Mouse (Mus musculus) hindbrain, embryonic 10.5 days (tissue): ENCODE measurements around the gene Hoxd4. TPM values are rescaled to one million over a fixed set of nuclear protein-coding genes. Genes with fewer than 3 reads are reported as not detected.

Source experiments
- DNase-seq: peaks from one replicate; pipeline ENCODE4 v3.0.0-alpha.2; 2017; ENCODE audit warnings: low spot score
- H3K27ac ChIP-seq: fragments of 300-500 bp; sonication (generic); 2 replicates; pipeline ENCODE4 v1.5.1; 2016; ENCODE audit warnings: mild to moderate bottlenecking, moderate library complexity
- H3K27me3 ChIP-seq: fragments of 300-500 bp; sonication (generic); 2 replicates; pipeline ENCODE4 v1.6.1; 2016; ENCODE audit warnings: mild to moderate bottlenecking; ENCODE audit not compliant: poor library complexity, insufficient read depth, severe bottlenecking
- H3K36me3 ChIP-seq: fragments of 300-500 bp; sonication (generic); 2 replicates; pipeline ENCODE4 v1.6.1; 2016; ENCODE audit warnings: mild to moderate bottlenecking, moderate library complexity
- H3K4me1 ChIP-seq: fragments of 300-500 bp; sonication (generic); replicated peaks from 2 replicates; pipeline ENCODE4 v1.6.1; 2016; ENCODE audit warnings: mild to moderate bottlenecking
- H3K4me3 ChIP-seq: fragments of 300-500 bp; sonication (generic); 2 replicates; pipeline ENCODE4 v1.5.1; 2016; ENCODE audit warnings: mild to moderate bottlenecking, moderate library complexity
- H3K9me3 ChIP-seq: fragments of 300-500 bp; sonication (generic); 2 replicates; pipeline ENCODE4 v1.6.1; 2016; ENCODE audit warnings: mild to moderate bottlenecking, moderate library complexity
- WGBS: fragments of 180-500 bp; shearing (Covaris S2); methylation state at CpG from one replicate; pipeline ENCODE4 v1.1.7; 2016; 5-methylcytosine and 5-hydroxymethylcytosine counted together
- polyA plus RNA-seq: library from polyadenylated mRNA; unstranded; fragments of >200 nt; fragmentation: Nextera tagmentation; extraction: Ambion mirVana; gene quantifications from 2 replicates; pipeline ENCODE4 v1.2.1, GENCODE M21; 2016

Hoxd4 gene
- polyA plus RNA-seq, 1 experiment from 2014 or later = 2.6 TPM

- DNase-seq = peak; percentile 48
- Histone ChIP-seq H3K4me3 (no peak overlapping the region), H3K9me3 (no peaks in the 10 kb centered on the region), H3K4me1 (peaks cover 9% of the 10 kb centered on the region; the same call in 1 of the 2 replicates), H3K36me3 (no peaks in the 10 kb centered on the region), H3K27ac (no peak overlapping the region), H3K27me3 (peaks cover 100% of the 10 kb centered on the region)
- WGBS = 2% methylated on average over 24 of the region's 24 CpGs
Measured at GRCm38 (mm10) chr2:74673835-74674425, 37.8 kb upstream of the Hoxd4 start.

GRCm38 (mm10) chr2:74674881-74675665 lies 36.7 kb upstream of the Hoxd4 start, which contains the start of gene Hoxd12:
TSS of gene Hoxd12 (plus strand) at chr2:74675013.
- peaks cover 100% of the 10 kb centered on the region for H3K27me3 ChIP-seq
- peaks cover 9% of the 10 kb centered on the region; the same call in 1 of the 2 replicates for H3K4me1 ChIP-seq
- H3K36me3 ChIP-seq = no peaks in the 10 kb centered on the region
- no peaks in the 10 kb centered on the region for H3K9me3 ChIP-seq
- WGBS = 1% methylated on average over 47 of the region's 47 CpGs
- no peak within 1 kb of the TSS for H3K4me3 ChIP-seq
- no peak within 1 kb of the TSS for H3K27ac ChIP-seq
- peak; percentile 48 for DNase-seq

- DNase-seq = peak; percentile 45
- Histone ChIP-seq H3K27me3 (peaks cover 100% of the 10 kb centered on the region), H3K36me3 (no peaks in the 10 kb centered on the region), H3K27ac (no peak overlapping the region), H3K4me3 (no peak overlapping the region), H3K9me3 (no peaks in the 10 kb centered on the region), H3K4me1 (peaks cover 9% of the 10 kb centered on the region; the same call in 1 of the 2 replicates)
- 3% methylated on average over 24 of the region's 24 CpGs for WGBS
Measured at GRCm38 (mm10) chr2:74675666-74676282, 36.0 kb upstream of the Hoxd4 start.

- Histone ChIP-seq H3K27me3 (peaks cover 100% of the 10 kb centered on the region), H3K4me1 (peaks cover 10% of the 10 kb centered on the region), H3K9me3 (no peaks in the 10 kb centered on the region), H3K4me3 (no peak overlapping the region), H3K36me3 (no peaks in the 10 kb centered on the region), H3K27ac (no peak overlapping the region)
- peak; percentile 41 for DNase-seq
- WGBS = 2% methylated on average over 9 of the region's 9 CpGs
Measured at GRCm38 (mm10) chr2:74676376-74677052, 35.2 kb upstream of the Hoxd4 start.

DNA sequence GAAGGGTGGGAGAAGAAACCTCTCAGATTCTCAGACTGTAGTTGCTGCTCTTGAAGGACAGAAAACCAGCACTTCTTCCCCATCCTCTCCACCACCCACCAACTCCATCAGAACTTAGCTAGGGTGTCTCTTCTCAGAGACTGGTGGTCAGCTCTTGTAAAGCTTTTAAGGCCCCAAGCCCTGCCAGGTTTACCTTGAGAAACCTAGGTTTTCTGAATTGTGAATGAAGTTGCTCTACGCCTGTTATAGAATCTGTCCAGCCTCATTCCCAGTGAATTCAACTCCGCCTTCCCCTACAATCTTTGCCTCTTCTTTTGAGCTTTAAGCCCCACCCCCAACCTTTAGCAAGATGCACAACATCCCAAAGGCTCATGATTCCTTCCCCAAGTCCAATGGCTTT lies 34.6 kb upstream of the Hoxd4 start:
- Histone ChIP-seq H3K9me3 (no peaks in the 10 kb centered on the region), H3K4me3 (no peak overlapping the region), H3K4me1 (peaks cover 16% of the 10 kb centered on the region), H3K27me3 (peaks cover 100% of the 10 kb centered on the region), H3K36me3 (no peaks in the 10 kb centered on the region), H3K27ac (no peak overlapping the region)
- 16% methylated on average over 2 of the region's 2 CpGs for WGBS
- DNase-seq = peak; percentile 36

- no peak within 1 kb of the TSS for H3K4me3 ChIP-seq
- DNase-seq = no peak
- 2% methylated on average over 15 of the region's 15 CpGs for WGBS
Measured at GRCm38 (mm10) chr2:74678891-74679595, 32.7 kb upstream of the Hoxd4 start, which contains the start of gene Hoxd11. TSS of gene Hoxd11 (plus strand) at chr2:74679557.

GRCm38 (mm10) chr2:74679596-74679971 lies 32.1 kb upstream of the Hoxd4 start:
- WGBS = 1% methylated on average over 26 of the region's 26 CpGs
- no peak overlapping the region for H3K4me3 ChIP-seq
- no peak overlapping the region for H3K27ac ChIP-seq
- peaks cover 19% of the 10 kb centered on the region for H3K4me1 ChIP-seq
- H3K27me3 ChIP-seq = peaks cover 100% of the 10 kb centered on the region
- no peak for DNase-seq
- H3K9me3 ChIP-seq = no peaks in the 10 kb centered on the region
- H3K36me3 ChIP-seq = no peaks in the 10 kb centered on the region

More at GRCm38 (mm10) chr2:74678891-74679595, 32.7 kb upstream of the Hoxd4 start, which contains the start of gene Hoxd11:
- H3K27me3 ChIP-seq = peaks cover 100% of the 10 kb centered on the region
- H3K36me3 ChIP-seq = no peaks in the 10 kb centered on the region
- H3K4me1 ChIP-seq = peaks cover 19% of the 10 kb centered on the region
- no peaks in the 10 kb centered on the region for H3K9me3 ChIP-seq
- no peak within 1 kb of the TSS for H3K27ac ChIP-seq

- Histone ChIP-seq H3K4me3 (no peak overlapping the region), H3K27me3 (peaks cover 100% of the 10 kb centered on the region), H3K9me3 (no peaks in the 10 kb centered on the region), H3K4me1 (peaks cover 19% of the 10 kb centered on the region), H3K36me3 (no peaks in the 10 kb centered on the region), H3K27ac (no peak overlapping the region)
- DNase-seq = no peak
- WGBS = 1% methylated on average over 23 of the region's 23 CpGs
Measured at GRCm38 (mm10) chr2:74679980-74680379, 31.7 kb upstream of the Hoxd4 start.

DNA sequence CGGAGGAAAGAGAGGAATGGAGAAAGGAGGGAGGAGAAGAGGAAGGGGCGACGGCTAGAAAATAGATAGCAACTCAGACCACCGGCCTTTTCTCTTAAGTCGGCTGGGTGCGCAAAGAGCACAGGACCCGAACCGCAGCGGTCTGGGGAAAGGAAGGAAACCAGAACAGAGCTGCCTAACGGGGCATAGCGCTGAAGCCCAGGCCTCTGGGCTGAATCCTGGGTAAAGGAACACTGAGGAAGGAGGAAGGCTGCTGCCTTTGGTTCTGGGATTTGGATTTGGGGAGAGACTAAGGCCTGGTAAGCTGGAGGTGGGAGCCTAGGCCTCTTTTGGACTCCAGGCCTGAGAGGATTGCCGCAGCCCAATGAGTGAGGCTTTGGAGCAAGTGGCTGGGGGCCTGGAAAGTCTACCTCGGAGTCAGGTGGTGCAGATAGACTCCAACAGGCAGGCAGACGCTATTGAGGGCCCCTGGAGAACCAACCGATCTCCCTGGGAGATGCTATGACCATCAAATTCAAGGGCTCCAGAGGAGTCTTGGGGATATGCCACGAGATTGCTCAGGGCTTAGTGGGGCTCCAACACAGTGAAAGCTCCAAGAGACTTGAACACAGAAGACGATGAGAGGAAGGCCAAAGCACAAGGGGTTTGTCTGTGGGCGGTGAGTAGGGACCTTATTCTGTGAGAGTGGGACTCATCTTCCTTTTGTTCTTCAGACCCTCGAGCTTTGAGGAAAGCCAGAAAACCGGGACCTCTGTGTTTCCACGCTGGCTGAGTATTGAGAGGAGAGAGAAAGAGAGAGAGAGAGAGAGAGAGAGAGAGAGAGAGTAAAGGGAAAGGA lies 30.9 kb upstream of the Hoxd4 start:
- peaks cover 17% of the 10 kb centered on the region for H3K4me1 ChIP-seq
- under 1% methylated on average over 21 of the region's 21 CpGs for WGBS

DNA sequence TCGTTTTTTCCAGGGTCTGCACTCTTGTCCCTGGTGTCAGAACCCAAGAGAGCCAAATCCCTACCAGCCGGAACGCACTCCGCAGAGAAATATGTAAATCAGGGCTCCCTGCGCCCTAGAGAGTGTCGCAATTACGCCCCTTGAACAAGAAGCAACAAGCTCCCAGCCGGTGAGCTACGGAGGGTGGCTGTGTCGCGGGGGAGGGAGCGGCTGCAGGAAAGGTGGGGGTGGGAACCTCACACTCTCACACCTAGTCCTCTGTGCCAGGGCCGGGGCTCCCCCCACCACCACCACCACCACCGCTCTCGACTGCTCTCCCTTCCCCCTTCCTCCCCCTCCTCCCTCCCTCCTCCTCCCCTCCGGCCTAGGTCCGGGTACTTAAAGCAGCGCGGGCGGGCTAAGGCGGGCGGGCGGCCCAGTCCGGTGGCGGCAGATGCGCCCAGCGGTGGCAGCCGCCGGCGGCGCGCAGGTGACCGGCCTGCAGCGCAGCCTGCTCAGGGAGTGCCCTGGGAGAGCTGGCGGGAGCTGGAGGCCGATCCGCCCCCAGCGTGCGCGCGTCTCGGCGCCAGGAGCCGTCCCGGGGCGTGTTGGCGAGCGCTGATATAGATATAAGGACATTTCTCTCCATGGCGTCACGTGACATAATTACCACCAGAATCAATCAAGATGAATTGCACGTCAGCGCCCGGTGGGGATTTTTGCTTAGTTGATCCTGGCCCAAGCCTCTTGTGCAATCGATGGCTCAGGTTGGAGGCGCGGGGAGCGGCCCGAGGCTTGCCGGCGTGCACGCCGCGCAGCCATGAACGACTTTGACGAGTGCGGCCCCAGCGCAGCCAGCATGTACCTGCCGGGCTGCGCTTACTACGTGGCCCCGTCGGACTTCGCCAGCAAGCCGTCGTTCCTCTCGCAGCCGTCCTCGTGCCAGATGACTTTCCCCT lies 29.9 kb upstream of the Hoxd4 start:
- H3K27ac ChIP-seq = no peak overlapping the region
- WGBS = under 1% methylated on average over 78 of the region's 78 CpGs
- peak overlapping the region; percentile 32 for H3K4me3 ChIP-seq
- peaks cover 17% of the 10 kb centered on the region for H3K4me1 ChIP-seq
- DNase-seq = peak; percentile 64
- no peaks in the 10 kb centered on the region for H3K36me3 ChIP-seq
- H3K27me3 ChIP-seq = peaks cover 100% of the 10 kb centered on the region
- H3K9me3 ChIP-seq = no peaks in the 10 kb centered on the region

More for the DNA sequence above, 30.9 kb upstream of the Hoxd4 start:
- Histone ChIP-seq H3K27me3 (peaks cover 100% of the 10 kb centered on the region), H3K4me3 (no peak overlapping the region), H3K9me3 (no peaks in the 10 kb centered on the region), H3K27ac (no peak overlapping the region), H3K36me3 (no peaks in the 10 kb centered on the region)
- DNase-seq = no peak

- WGBS = 1% methylated on average over 51 of the region's 51 CpGs
- Histone ChIP-seq H3K4me1 (peaks cover 17% of the 10 kb centered on the region), H3K9me3 (no peaks in the 10 kb centered on the region), H3K36me3 (no peaks in the 10 kb centered on the region), H3K27ac (no peak overlapping the region), H3K27me3 (peaks cover 100% of the 10 kb centered on the region), H3K4me3 (peak overlapping the region; percentile 32)
- DNase-seq = peak; percentile 52
Measured at GRCm38 (mm10) chr2:74682796-74683195, 28.9 kb upstream of the Hoxd4 start.
